Mouse (Mus musculus): Measurements from ENCODE around the gene Pold4. TPM values are rescaled to one million over a fixed set of nuclear protein-coding genes. Genes with fewer than 3 reads are reported as not detected.

Pold4 gene
- polyA plus RNA-seq, 1 experiment from 2014 or later: 12.2 TPM

GRCm38 (mm10) chr19:4270187-4270586 is 38.5 kb downstream of the Pold4 start:
- H3K27ac ChIP-seq (replicated peaks): no peak overlapping the region
- H3K36me3 ChIP-seq: peaks cover 20% of the 10 kb centered on the region
- DNase-seq (ENCODE audit: low spot score): no peak
- peaks cover 53% of the 10 kb centered on the region for H3K27me3 ChIP-seq (ENCODE audit: low read depth, poor library complexity, severe bottlenecking)
- no peaks in the 10 kb centered on the region for H3K9me3 ChIP-seq (replicated peaks)
- peaks cover 9% of the 10 kb centered on the region for H3K4me1 ChIP-seq
- H3K4me3 ChIP-seq: no peak overlapping the region
- WGBS: 68% methylated on average over 6 of the region's 6 CpGs

DNA sequence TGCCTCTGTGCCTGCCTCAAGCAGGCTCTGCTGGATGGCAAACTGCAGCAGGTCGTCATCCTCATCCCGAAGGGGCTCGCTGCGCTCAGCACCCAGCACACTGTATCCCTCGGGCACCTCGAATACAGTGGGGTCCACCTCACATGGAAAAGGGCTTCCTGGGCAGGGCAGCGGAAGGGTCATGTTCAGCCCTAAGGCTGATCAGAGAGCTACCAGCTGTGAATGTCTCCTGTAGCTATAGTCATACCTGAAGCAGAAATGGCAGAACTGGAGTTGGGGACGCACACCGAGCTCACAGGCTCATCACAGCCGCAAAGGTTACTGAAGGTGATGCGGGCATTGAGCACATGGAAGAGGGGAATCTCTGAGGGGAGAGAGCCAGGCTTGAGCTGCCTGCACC is 39.3 kb downstream of the Pold4 start:
- Histone ChIP-seq H3K9me3 (replicated peaks) (no peaks in the 10 kb centered on the region; the same call in 1 of the 2 replicates), H3K27ac (replicated peaks) (no peak overlapping the region), H3K36me3 (peaks cover 23% of the 10 kb centered on the region), H3K4me3 (no peak overlapping the region), H3K4me1 (peaks cover 9% of the 10 kb centered on the region), H3K27me3 (ENCODE audit: low read depth, poor library complexity, severe bottlenecking) (peaks cover 53% of the 10 kb centered on the region)
- no peak for DNase-seq (ENCODE audit: low spot score)
- 96% methylated on average over 11 of the region's 11 CpGs for WGBS

DNA sequence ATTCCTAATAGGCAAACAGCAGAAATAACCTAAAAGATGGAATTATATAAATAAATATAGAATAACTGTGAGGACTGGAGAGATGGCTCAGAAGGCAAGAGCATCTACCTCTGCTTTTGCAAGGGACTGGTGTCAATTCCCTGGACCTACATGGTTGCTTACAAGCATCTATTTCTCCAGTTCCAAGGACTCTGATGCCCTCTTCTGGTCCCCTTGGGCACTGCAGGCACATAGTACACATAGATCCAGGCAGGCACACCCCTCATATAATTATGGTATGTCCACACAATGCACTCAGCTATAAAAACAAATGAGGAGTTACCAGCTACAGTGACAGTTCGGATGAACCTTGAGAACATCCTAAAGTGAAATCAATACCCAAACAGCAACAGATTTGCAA is 47.8 kb downstream of the Pold4 start:
- H3K36me3 ChIP-seq: peaks cover 31% of the 10 kb centered on the region
- no peak for DNase-seq (ENCODE audit: low spot score)
- peaks cover 23% of the 10 kb centered on the region for H3K4me1 ChIP-seq
- no peak overlapping the region for H3K4me3 ChIP-seq
- H3K27me3 ChIP-seq (ENCODE audit: low read depth, poor library complexity, severe bottlenecking): peaks cover 19% of the 10 kb centered on the region
- peaks cover 5% of the 10 kb centered on the region; the same call in 1 of the 2 replicates for H3K9me3 ChIP-seq (replicated peaks)
- WGBS: 94% methylated on average over 1 of the region's 1 CpGs
- H3K27ac ChIP-seq (replicated peaks): no peak overlapping the region

DNA sequence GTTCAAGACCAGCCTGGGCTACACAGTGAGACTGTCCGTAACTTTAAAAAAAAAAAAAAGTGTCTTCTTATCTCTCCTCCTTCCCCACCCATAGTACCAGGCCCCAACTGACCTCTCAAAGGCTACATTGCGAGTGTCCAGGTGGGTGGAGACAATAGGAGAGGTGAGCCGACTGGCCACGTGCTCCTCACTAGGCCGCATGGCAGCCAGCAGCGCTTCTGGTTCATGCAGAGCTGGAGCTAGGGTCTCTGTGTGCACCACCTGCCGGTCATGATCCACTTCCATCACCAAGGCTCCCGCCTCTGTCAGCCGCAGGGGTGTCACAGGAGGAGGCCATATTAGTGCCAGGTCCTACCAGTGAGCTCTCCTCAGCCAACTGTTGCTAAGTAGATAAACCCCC is 48.7 kb downstream of the Pold4 start:
- H3K9me3 ChIP-seq (replicated peaks): peaks cover 5% of the 10 kb centered on the region; the same call in 1 of the 2 replicates
- peaks cover 23% of the 10 kb centered on the region for H3K4me1 ChIP-seq
- peaks cover 34% of the 10 kb centered on the region for H3K36me3 ChIP-seq
- peaks cover 19% of the 10 kb centered on the region for H3K27me3 ChIP-seq (ENCODE audit: low read depth, poor library complexity, severe bottlenecking)
- H3K27ac ChIP-seq (replicated peaks): no peak overlapping the region
- H3K4me3 ChIP-seq: no peak overlapping the region
- DNase-seq (ENCODE audit: low spot score): no peak
- 98% methylated on average over 9 of the region's 9 CpGs for WGBS

DNA sequence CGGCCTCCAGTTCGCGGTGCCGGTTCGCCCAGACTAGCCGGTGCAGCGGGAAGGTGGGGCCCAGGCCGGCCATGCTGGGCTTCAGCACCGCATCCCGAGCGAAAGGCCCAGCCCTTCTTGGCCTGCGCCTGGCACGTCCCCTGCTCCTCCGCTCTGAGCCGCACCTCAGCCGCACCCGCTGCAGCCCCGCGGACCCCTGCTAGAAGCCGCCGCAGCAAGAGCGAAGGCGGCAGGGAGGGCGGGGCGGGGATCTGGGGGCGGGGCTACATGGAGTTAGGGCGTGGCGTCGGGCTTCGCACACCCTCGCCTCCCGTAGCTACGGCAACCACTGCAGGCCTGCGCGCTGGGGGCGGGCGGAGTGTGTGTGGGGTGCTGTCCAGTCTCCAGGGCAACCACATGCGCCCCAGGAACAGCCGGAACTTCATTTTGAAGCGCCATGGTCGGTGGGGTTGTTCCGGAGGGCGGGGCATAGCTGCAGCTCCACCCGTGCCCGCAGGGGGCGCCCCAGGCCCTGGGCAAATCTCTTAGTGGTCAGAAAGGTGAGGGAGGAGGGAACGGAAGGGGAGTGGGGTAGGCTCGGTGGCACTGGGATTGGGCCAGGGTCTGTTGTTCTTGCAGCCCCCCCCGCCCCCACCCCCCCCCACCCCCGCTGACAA is 51.3 kb downstream of the Pold4 start, which contains the start of gene Ankrd13d:
Ankrd13d (minus strand) TSS at position 240 of the 656 bp plus-strand sequence.
- H3K4me1 ChIP-seq: peaks cover 23% of the 10 kb centered on the region
- WGBS: under 1% methylated on average over 48 of the region's 50 CpGs
- H3K4me3 ChIP-seq: peak within 1 kb of the TSS; percentile 75
- peaks cover 51% of the 10 kb centered on the region for H3K36me3 ChIP-seq
- H3K27ac ChIP-seq (replicated peaks): peak within 1 kb of the TSS; percentile 81
- peaks cover 19% of the 10 kb centered on the region for H3K27me3 ChIP-seq (ENCODE audit: low read depth, poor library complexity, severe bottlenecking)
- no peaks in the 10 kb centered on the region; the same call in 1 of the 2 replicates for H3K9me3 ChIP-seq (replicated peaks)
- peak; percentile 94 for DNase-seq (ENCODE audit: low spot score)

Small RNAs within 50 kb of the gene (microRNA-seq; reads per million reads assigned to microRNA genes)
- gene Gm26115 (not detected), gene Mir6985 (not detected)

Other genes with a start within 250 kb of the Pold4 start
- 1.1 and 2.0 TPM in 2 replicates for gene Acy3, start 245.3 kb upstream of the Pold4 start, polyA plus RNA-seq (2016; fragmentation: Nextera tagmentation; extraction: Ambion mirVana)
- gene Tbx10, start 239.1 kb upstream of the Pold4 start, polyA plus RNA-seq (2016; fragmentation: Nextera tagmentation; extraction: Ambion mirVana): not detected in 2 replicates
- gene Nudt8, start 231.3 kb upstream of the Pold4 start, polyA plus RNA-seq (2016; fragmentation: Nextera tagmentation; extraction: Ambion mirVana): 20.2 and 21.5 TPM in 2 replicates
- 2.4 and 2.8 TPM in 2 replicates for gene Gm49405, start 231.3 kb upstream of the Pold4 start, polyA plus RNA-seq (2016; fragmentation: Nextera tagmentation; extraction: Ambion mirVana)
- 2.2 and 3.5 TPM in 2 replicates for gene Doc2g, start 228.6 kb upstream of the Pold4 start, polyA plus RNA-seq (2016; fragmentation: Nextera tagmentation; extraction: Ambion mirVana)
- gene Ndufv1, start 219.1 kb upstream of the Pold4 start, polyA plus RNA-seq (2016; fragmentation: Nextera tagmentation; extraction: Ambion mirVana): 188 and 207 TPM in 2 replicates
- 400 and 417 TPM in 2 replicates for gene Gstp1, start 193.9 kb upstream of the Pold4 start, polyA plus RNA-seq (2016; fragmentation: Nextera tagmentation; extraction: Ambion mirVana)
- 1.0 and 2.8 TPM in 2 replicates for gene Gstp2, start 185.9 kb upstream of the Pold4 start, polyA plus RNA-seq (2016; fragmentation: Nextera tagmentation; extraction: Ambion mirVana)
- gene Gstp3, start 172.3 kb upstream of the Pold4 start, polyA plus RNA-seq (2016; fragmentation: Nextera tagmentation; extraction: Ambion mirVana): 0.23 TPM in 1 of 2 replicates, not detected in the other
- gene Cabp2, start 150.3 kb upstream of the Pold4 start, polyA plus RNA-seq (2016; fragmentation: Nextera tagmentation; extraction: Ambion mirVana): not detected in 2 replicates
- gene Cdk2ap2, start 134.7 kb upstream of the Pold4 start, polyA plus RNA-seq (2016; fragmentation: Nextera tagmentation; extraction: Ambion mirVana): 76.2 and 82.5 TPM in 2 replicates
- 12.8 and 15.1 TPM in 2 replicates for gene Pitpnm1, start 131.9 kb upstream of the Pold4 start, polyA plus RNA-seq (2016; fragmentation: Nextera tagmentation; extraction: Ambion mirVana)
- gene Aip, start 106.0 kb upstream of the Pold4 start, polyA plus RNA-seq (2016; fragmentation: Nextera tagmentation; extraction: Ambion mirVana): 60.6 and 61.7 TPM in 2 replicates
- not detected in 2 replicates for gene Gpr152, start 92.1 kb upstream of the Pold4 start, polyA plus RNA-seq (2016; fragmentation: Nextera tagmentation; extraction: Ambion mirVana)
- not detected in 2 replicates for gene Cabp4, start 87.9 kb upstream of the Pold4 start, polyA plus RNA-seq (2016; fragmentation: Nextera tagmentation; extraction: Ambion mirVana)
- 133 and 138 TPM in 2 replicates for gene Coro1b, start 83.3 kb upstream of the Pold4 start, polyA plus RNA-seq (2016; fragmentation: Nextera tagmentation; extraction: Ambion mirVana)
- gene Ptprcap, start 78.3 kb upstream of the Pold4 start, polyA plus RNA-seq (2016; fragmentation: Nextera tagmentation; extraction: Ambion mirVana): 0.67 TPM in 1 of 2 replicates, not detected in the other
- 58.8 and 71.4 TPM in 2 replicates for gene Rps6kb2, start 68.5 kb upstream of the Pold4 start, polyA plus RNA-seq (2016; fragmentation: Nextera tagmentation; extraction: Ambion mirVana)
- 2.8 and 4.1 TPM in 2 replicates for gene Carns1, start 56.4 kb upstream of the Pold4 start, polyA plus RNA-seq (2016; fragmentation: Nextera tagmentation; extraction: Ambion mirVana)
- gene Tbc1d10c, start 40.6 kb upstream of the Pold4 start, polyA plus RNA-seq (2016; fragmentation: Nextera tagmentation; extraction: Ambion mirVana): 0.85 and 1.2 TPM in 2 replicates
- 1,003 and 1,059 TPM in 2 replicates for gene Ppp1ca, start 39.8 kb upstream of the Pold4 start, polyA plus RNA-seq (2016; fragmentation: Nextera tagmentation; extraction: Ambion mirVana)
- 58.9 and 60.3 TPM in 2 replicates for gene Rad9a, start 30.2 kb upstream of the Pold4 start, polyA plus RNA-seq (2016; fragmentation: Nextera tagmentation; extraction: Ambion mirVana)
- gene Clcf1, start 17.7 kb upstream of the Pold4 start, polyA plus RNA-seq (2016; fragmentation: Nextera tagmentation; extraction: Ambion mirVana): 0.65 and 0.74 TPM in 2 replicates
- not detected in 2 replicates for gene AC109138.7, start 17.5 kb upstream of the Pold4 start, polyA plus RNA-seq (2016; fragmentation: Nextera tagmentation; extraction: Ambion mirVana)
- 3.2 and 3.6 TPM in 2 replicates for gene Ssh3, start 37.3 kb downstream of the Pold4 start, polyA plus RNA-seq (2016; fragmentation: Nextera tagmentation; extraction: Ambion mirVana)
- gene Ankrd13d, start 51.2 kb downstream of the Pold4 start, polyA plus RNA-seq (2016; fragmentation: Nextera tagmentation; extraction: Ambion mirVana): 11.7 and 12.6 TPM in 2 replicates
- 12.2 and 14.2 TPM in 2 replicates for gene Grk2, start 74.3 kb downstream of the Pold4 start, polyA plus RNA-seq (2016; fragmentation: Nextera tagmentation; extraction: Ambion mirVana)
- gene Kdm2a, start 166.4 kb downstream of the Pold4 start, polyA plus RNA-seq (2016; fragmentation: Nextera tagmentation; extraction: Ambion mirVana): 47.7 and 50.4 TPM in 2 replicates
- gene Rhod, start 207.5 kb downstream of the Pold4 start, polyA plus RNA-seq (2016; fragmentation: Nextera tagmentation; extraction: Ambion mirVana): 13.7 and 13.9 TPM in 2 replicates
- 1.7 and 2.0 TPM in 2 replicates for gene Syt12, start 245.5 kb downstream of the Pold4 start, polyA plus RNA-seq (2016; fragmentation: Nextera tagmentation; extraction: Ambion mirVana)